ENCODE assay signal across 8 mouse cellular contexts in genomic region chr16:10394699-10395540, GRCm38 (mm10). TPM values are rescaled to one million over a fixed set of nuclear protein-coding genes. Genes with fewer than 3 reads are reported as not detected.
DNase-seq lines count a peak whose midpoint lies in the region; ATAC-seq and TF ChIP-seq lines count a peak whose summit lies in the region.

TSS of gene Tekt5 (minus strand) at chr16:10395490.

- 0 out of 2 replicates have a peak, but pooled peaks cover 2% of the 10 kb centered on the region for H3K27me3 ChIP-seq in heart, adult 2 months (ENCODE audit: control insufficient read depth, insufficient read depth, low read length)
- no peaks in the 10 kb centered on the region for H3K27me3 ChIP-seq in forebrain, embryonic 16.5 days (replicated peaks; ENCODE audit: control insufficient read depth, insufficient read depth, low read length)
- H3K27me3 ChIP-seq in intestine, embryonic 16.5 days (replicated peaks; ENCODE audit: control insufficient read depth, insufficient read depth, low read length) = no peaks in the 10 kb centered on the region
- H3K27me3 ChIP-seq in liver, embryonic 14.5 days (ENCODE audit: control insufficient read depth, insufficient read depth, low read length) = peaks cover 11% of the 10 kb centered on the region
- no peaks in the 10 kb centered on the region for H3K27me3 ChIP-seq in neural tube, embryonic 12.5 days (replicated peaks)

- H3K4me2 ChIP-seq in forebrain, embryonic 16.5 days (ENCODE audit: low read length) = peak within 1 kb of the TSS; percentile 51
- peak within 1 kb of the TSS; percentile 76 for H3K4me2 ChIP-seq in intestine, embryonic 16.5 days (ENCODE audit: low read depth, low read length)
- H3K4me2 ChIP-seq in liver, embryonic 14.5 days (ENCODE audit: low read depth) = peak within 1 kb of the TSS; percentile 36
- peak within 1 kb of the TSS; percentile 56 for H3K4me2 ChIP-seq in neural tube, embryonic 12.5 days (replicated peaks)

- ATAC-seq in forebrain, embryonic 16.5 days = peak; percentile 49; the same call in 1 of the 2 replicates
- ATAC-seq in intestine, embryonic 16.5 days = peak; percentile 77
- no peak; the same call in 1 of the 2 replicates for ATAC-seq in liver, embryonic 14.5 days (ENCODE audit: insufficient read depth)
- 0 out of 2 replicates have a peak, but pooled peaks have one; percentile 25 for ATAC-seq in neural tube, embryonic 12.5 days (ENCODE audit: low FRiP score, low read depth)

- H3K27ac ChIP-seq in heart, adult 2 months = no peak within 1 kb of the TSS
- H3K27ac ChIP-seq in forebrain, embryonic 16.5 days (ENCODE audit: low read length) = no peak within 1 kb of the TSS
- no peak within 1 kb of the TSS for H3K27ac ChIP-seq in intestine, embryonic 16.5 days (ENCODE audit: low read length)
- no peak within 1 kb of the TSS for H3K27ac ChIP-seq in liver, embryonic 14.5 days
- no peak within 1 kb of the TSS for H3K27ac ChIP-seq in neural tube, embryonic 12.5 days

- no peaks in the 10 kb centered on the region for H3K9me3 ChIP-seq in forebrain, embryonic 16.5 days (ENCODE audit: control insufficient read depth, low read length)
- H3K9me3 ChIP-seq in intestine, embryonic 16.5 days (ENCODE audit: control insufficient read depth, low read length) = no peaks in the 10 kb centered on the region
- H3K9me3 ChIP-seq in liver, embryonic 14.5 days (ENCODE audit: control insufficient read depth, low read length) = no peaks in the 10 kb centered on the region
- no peaks in the 10 kb centered on the region for H3K9me3 ChIP-seq in neural tube, embryonic 12.5 days

- H3K4me1 ChIP-seq in heart, adult 2 months (ENCODE audit: control insufficient read depth, insufficient read depth, low read length) = no peaks in the 10 kb centered on the region
- peaks cover 7% of the 10 kb centered on the region for H3K4me1 ChIP-seq in forebrain, embryonic 16.5 days (replicated peaks; ENCODE audit: control insufficient read depth, insufficient read depth, low read length)
- H3K4me1 ChIP-seq in intestine, embryonic 16.5 days (ENCODE audit: control insufficient read depth, insufficient read depth, low read length) = no peaks in the 10 kb centered on the region
- H3K4me1 ChIP-seq in liver, embryonic 14.5 days (replicated peaks; ENCODE audit: control insufficient read depth in 2 of 2, insufficient read depth in 2 of 2, low read length in 1 of 2) = no peaks in the 10 kb centered on the region
- no peaks in the 10 kb centered on the region for H3K4me1 ChIP-seq in neural tube, embryonic 12.5 days

- H3K79me2 ChIP-seq in heart, adult 2 months (replicated peaks; ENCODE audit: control insufficient read depth, insufficient read depth, low read length) = no peaks in the 10 kb centered on the region

- no peak for TF ChIP-seq EP300 in heart, adult 2 months (IDR thresholded peaks at IDR 0.05; ENCODE audit: insufficient read depth, low read depth, low read length)
- TF ChIP-seq EP300 in liver, embryonic 14.5 days (IDR thresholded peaks at IDR 0.05; ENCODE audit: low read depth) = no peak

- WGBS in heart, adult 2 months = 10% methylated on average over 37 of the region's 37 CpGs
- 7% methylated on average over 37 of the region's 37 CpGs for WGBS in forebrain, embryonic 16.5 days
- 5% methylated on average over 37 of the region's 37 CpGs for WGBS in intestine, embryonic 16.5 days
- 14% methylated on average over 37 of the region's 37 CpGs for WGBS in liver, embryonic 14.5 days (ENCODE audit: insufficient replicate concordance)
- 7% methylated on average over 37 of the region's 37 CpGs for WGBS in neural tube, embryonic 12.5 days

- H3K36me3 ChIP-seq in heart, adult 2 months (ENCODE audit: control insufficient read depth, insufficient read depth, low read length) = no peaks in the 10 kb centered on the region
- H3K36me3 ChIP-seq in forebrain, embryonic 16.5 days (ENCODE audit: control insufficient read depth, insufficient read depth) = no peaks in the 10 kb centered on the region
- H3K36me3 ChIP-seq in intestine, embryonic 16.5 days (ENCODE audit: control insufficient read depth, insufficient read depth, low read length) = no peaks in the 10 kb centered on the region
- no peaks in the 10 kb centered on the region for H3K36me3 ChIP-seq in liver, embryonic 14.5 days (replicated peaks; ENCODE audit: control insufficient read depth, insufficient read depth, low read depth)
- H3K36me3 ChIP-seq in neural tube, embryonic 12.5 days = no peaks in the 10 kb centered on the region

- no peak within 1 kb of the TSS for H3K9ac ChIP-seq in heart, adult 2 months (ENCODE audit: low read depth, low read length)
- peak within 1 kb of the TSS; percentile 36 for H3K9ac ChIP-seq in forebrain, embryonic 16.5 days (replicated peaks; ENCODE audit: low read depth, low read length)
- H3K9ac ChIP-seq in intestine, embryonic 16.5 days (ENCODE audit: low read depth, low read length) = peak within 1 kb of the TSS; percentile 41
- H3K9ac ChIP-seq in liver, embryonic 14.5 days (replicated peaks) = no peak within 1 kb of the TSS
- H3K9ac ChIP-seq in neural tube, embryonic 12.5 days = peak within 1 kb of the TSS; percentile 36; the same call in 1 of the 2 replicates

- TF ChIP-seq CTCF in heart, adult 2 months (IDR thresholded peaks at IDR 0.05) = peak; percentile 76
- TF ChIP-seq CTCF in liver, embryonic 14.5 days (IDR thresholded peaks at IDR 0.05; ENCODE audit: low read depth) = peak; percentile 78

- intact Hi-C loops in heart, adult 2 months (cut with DNase I) = loop anchor here (5.0 to 10.0 kb wide), 2 partner anchors 127 to 310 kb away; no protein-coding TSS in a partner anchor

- no peak for TF ChIP-seq POLR2A in heart, adult 2 months (IDR thresholded peaks at IDR 0.05; ENCODE audit: insufficient read depth, low read depth, low read length)

- peak within 1 kb of the TSS; percentile 26 for H3K4me3 ChIP-seq in heart, adult 2 months
- peak within 1 kb of the TSS; percentile 28 for H3K4me3 ChIP-seq in forebrain, embryonic 16.5 days (replicated peaks; ENCODE audit: low read length)
- peak within 1 kb of the TSS; percentile 37 for H3K4me3 ChIP-seq in intestine, embryonic 16.5 days (ENCODE audit: low read length)
- no peak within 1 kb of the TSS for H3K4me3 ChIP-seq in liver, embryonic 14.5 days (ENCODE audit: insufficient read depth in 1 of 2, low read depth in 2 of 2, low read length in 2 of 2)
- H3K4me3 ChIP-seq in neural tube, embryonic 12.5 days = peak within 1 kb of the TSS; percentile 18

- DNase-seq in heart, adult 2 months = peak; percentile 40 to 45
- no peak for DNase-seq in heart, adult 9 months (ENCODE audit: low spot score in 2 of 2)
- DNase-seq in cerebellum, adult 11-12 months = peak; percentile 32
- no peak for DNase-seq in liver, embryonic 14.5 days (ENCODE audit: low read depth in 3 of 3, low spot score in 3 of 3)
- peak; percentile 56 for DNase-seq in urinary bladder, adult 2 months (ENCODE audit: low spot score)

RNA-seq across cellular contexts. Expression of gene Tekt5, which starts in this region (rescaled TPM):
- total RNA-seq in heart, adult 2 months (2021) = not detected
- polyA plus RNA-seq in heart, adult 2 months (2012; rRNA removed) = 0.12 and 0.18 TPM in 2 replicates
- polyA plus RNA-seq in forebrain, embryonic 16.5 days (2015; fragmentation: Nextera tagmentation; extraction: Ambion mirVana) = 2.5 and 4.1 TPM in 2 replicates
- 0.27 and 0.35 TPM in 2 replicates for polyA plus RNA-seq in intestine, embryonic 16.5 days (2015; fragmentation: Nextera tagmentation; extraction: Ambion mirVana)
- 0.13 and 0.15 TPM in 2 replicates for polyA plus RNA-seq in liver, embryonic 14.5 days (2012; rRNA removed)
- polyA plus RNA-seq in liver, embryonic 14.5 days (2014; fragmentation: Nextera tagmentation; extraction: Ambion mirVana) = 0.10 TPM in 2 replicates
- polyA plus RNA-seq in neural tube, embryonic 12.5 days (2016; fragmentation: Nextera tagmentation; extraction: Ambion mirVana) = 0.65 and 0.82 TPM in 2 replicates
- polyA plus RNA-seq in urinary bladder, adult 2 months (2012; rRNA removed) = 1.3 and 1.4 TPM in 2 replicates

Comparison
In these comparisons a context has a peak if more than half of its experiments do, and no peak if none do; other contexts are left out.
1. Peak in DNase-seq and H3K4me3 ChIP-seq in heart, adult 2 months; RNA of the gene not detected or under 1 TPM.
2. Peak in ATAC-seq, H3K4me3 ChIP-seq, H3K9ac ChIP-seq and H3K4me2 ChIP-seq in intestine, embryonic 16.5 days; RNA of the gene not detected or under 1 TPM.
3. Peak in ATAC-seq, H3K4me3 ChIP-seq, H3K9ac ChIP-seq and H3K4me2 ChIP-seq in neural tube, embryonic 12.5 days; RNA of the gene not detected or under 1 TPM.
4. DNase-seq: peak in cerebellum, adult 11-12 months (single experiment) and urinary bladder, adult 2 months (single experiment); none in heart, adult 9 months (0 of 2) and liver, embryonic 14.5 days (0 of 3).
5. Peak in every context shown above with its lines, with median percentiles within 50 percentile points of each other: H3K4me2 ChIP-seq.